Mouse (Mus musculus): ENCODE data around the gene L2hgdh.

DNA sequence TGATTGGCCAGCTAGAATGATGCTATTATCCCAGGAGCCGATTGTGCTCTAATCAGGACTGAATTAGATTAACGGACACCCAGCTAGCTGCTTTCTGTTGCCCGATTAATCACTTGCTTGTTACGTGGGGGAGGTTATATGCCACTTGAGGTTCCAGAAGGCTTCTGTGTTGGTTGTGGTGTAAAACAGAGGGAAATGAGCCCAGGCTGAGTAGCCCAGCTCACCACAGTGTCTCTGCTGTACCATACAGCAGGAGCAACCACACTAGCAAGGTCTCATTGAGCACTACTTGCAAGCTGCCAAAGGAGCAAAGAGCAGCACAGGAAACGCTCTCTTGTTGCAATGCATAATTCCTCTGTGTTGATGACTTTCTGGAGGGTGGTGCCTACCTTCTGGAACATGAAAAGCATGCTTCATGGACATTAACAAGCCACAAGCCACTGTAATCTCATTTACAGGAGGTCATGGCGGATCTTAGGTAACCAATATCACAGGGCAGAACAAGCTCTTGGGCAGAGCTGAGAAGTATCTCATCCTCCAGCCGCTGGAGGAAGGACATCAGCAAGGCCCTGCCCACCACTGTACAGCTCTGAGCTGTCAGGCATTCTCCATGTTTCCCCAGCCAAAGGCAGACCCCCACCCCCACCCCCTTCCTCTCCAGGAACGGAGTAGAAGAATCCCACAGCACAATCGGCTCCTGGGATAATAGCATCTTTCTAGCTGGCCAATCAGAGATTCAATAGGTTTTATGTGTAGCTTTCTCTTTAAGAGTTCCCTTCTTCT is 43.0 kb upstream of the L2hgdh start:
- no peak for TF ChIP-seq HCFC1 (IDR thresholded peaks at IDR 0.05; ENCODE audit: low read depth, low read length)
- no peak for TF ChIP-seq ZMIZ1 (IDR thresholded peaks at IDR 0.05; ENCODE audit: low read depth, low read length)
- no peak for TF ChIP-seq MYC (IDR thresholded peaks at IDR 0.05; ENCODE audit: low read depth, low read length)
- no peak for TF ChIP-seq MAFK (IDR thresholded peaks at IDR 0.05; ENCODE audit: borderline replicate concordance, low read depth, low read length)
